Mouse (Mus musculus) liver, postnatal 0 days (tissue): Measurements from ENCODE around the gene Dgkz. TPM values are rescaled to one million over a fixed set of nuclear protein-coding genes. Genes with fewer than 3 reads are reported as not detected.

Source experiments
- ATAC-seq: fragments of 200-750 bp; cut with Nextera tagmentation; 2 replicates; pipeline ENCODE4 v1.8.0; 2017; ENCODE audit warnings: mild to moderate bottlenecking, moderate library complexity
- DNase-seq: peaks from one replicate; pipeline ENCODE4 v3.0.0-alpha.2; 2016
- H3K27ac ChIP-seq: fragments of 300-500 bp; sonication (generic); 2 replicates; pipeline ENCODE4 v1.5.1; 2014; ENCODE audit warnings: antibody characterized with exemption, moderate library complexity, mild to moderate bottlenecking, low read depth
- H3K27me3 ChIP-seq: fragments of 300-500 bp; sonication (generic); 2 replicates; pipeline ENCODE4 v1.6.1; 2014; ENCODE audit warnings: low read length, control low read depth, mixed read lengths; ENCODE audit not compliant: insufficient read depth
- H3K36me3 ChIP-seq: fragments of 300-500 bp; sonication (generic); replicated peaks from 2 replicates; pipeline ENCODE4 v1.6.1; 2014; ENCODE audit warnings: mild to moderate bottlenecking, control low read depth, low read length, moderate library complexity, mixed read lengths; ENCODE audit not compliant: insufficient read depth
- H3K4me1 ChIP-seq: fragments of 300-500 bp; sonication (generic); 2 replicates; pipeline ENCODE4 v1.6.1; 2014; ENCODE audit warnings: antibody characterized with exemption, mild to moderate bottlenecking, control low read depth; ENCODE audit not compliant: insufficient read depth
- H3K4me2 ChIP-seq: fragments of 300-500 bp; sonication (generic); 2 replicates; pipeline ENCODE4 v1.6.1; 2014; ENCODE audit warnings: low read depth, mild to moderate bottlenecking, low read length, moderate library complexity, mixed read lengths
- H3K4me3 ChIP-seq: fragments of 300-500 bp; sonication (generic); 2 replicates; pipeline ENCODE4 v1.5.1; 2014; ENCODE audit warnings: low read depth, low read length
- H3K9ac ChIP-seq: fragments of 300-500 bp; sonication (generic); replicated peaks from 2 replicates; pipeline ENCODE4 v1.6.1; 2014; ENCODE audit warnings: mild to moderate bottlenecking, moderate library complexity
- H3K9me3 ChIP-seq: fragments of 300-500 bp; sonication (generic); 2 replicates; pipeline ENCODE4 v1.6.1; 2016; ENCODE audit warnings: mild to moderate bottlenecking, control low read depth, low read length, mixed read lengths
- CTCF ChIP-seq: sonication (generic); IDR thresholded peaks from 2 replicates; pipeline ENCODE4 v1.5.1; 2016; ENCODE audit warnings: antibody characterized with exemption, low read depth
- EP300 ChIP-seq: IDR thresholded peaks from 2 replicates; pipeline ENCODE4 v1.6.1; 2016; ENCODE audit warnings: antibody characterized with exemption, low read depth, mild to moderate bottlenecking
- WGBS: fragments of 180-500 bp; shearing (Covaris S2); extraction: QIAGEN DNeasy Blood & Tissue Kit; methylation state at CpG from one replicate; pipeline ENCODE4 v1.1.7; 2014; ENCODE audit not compliant: insufficient replicate concordance; 5-methylcytosine and 5-hydroxymethylcytosine counted together
- polyA plus RNA-seq: library from polyadenylated mRNA; unstranded; fragments of >200 nt; fragmentation: Nextera tagmentation; extraction: Ambion mirVana; gene quantifications from 2 replicates; pipeline ENCODE4 v1.2.1, GENCODE M21; 2015

Gene Dgkz
- polyA plus RNA-seq, 1 experiment from 2014 or later = 15.9 TPM

DNA sequence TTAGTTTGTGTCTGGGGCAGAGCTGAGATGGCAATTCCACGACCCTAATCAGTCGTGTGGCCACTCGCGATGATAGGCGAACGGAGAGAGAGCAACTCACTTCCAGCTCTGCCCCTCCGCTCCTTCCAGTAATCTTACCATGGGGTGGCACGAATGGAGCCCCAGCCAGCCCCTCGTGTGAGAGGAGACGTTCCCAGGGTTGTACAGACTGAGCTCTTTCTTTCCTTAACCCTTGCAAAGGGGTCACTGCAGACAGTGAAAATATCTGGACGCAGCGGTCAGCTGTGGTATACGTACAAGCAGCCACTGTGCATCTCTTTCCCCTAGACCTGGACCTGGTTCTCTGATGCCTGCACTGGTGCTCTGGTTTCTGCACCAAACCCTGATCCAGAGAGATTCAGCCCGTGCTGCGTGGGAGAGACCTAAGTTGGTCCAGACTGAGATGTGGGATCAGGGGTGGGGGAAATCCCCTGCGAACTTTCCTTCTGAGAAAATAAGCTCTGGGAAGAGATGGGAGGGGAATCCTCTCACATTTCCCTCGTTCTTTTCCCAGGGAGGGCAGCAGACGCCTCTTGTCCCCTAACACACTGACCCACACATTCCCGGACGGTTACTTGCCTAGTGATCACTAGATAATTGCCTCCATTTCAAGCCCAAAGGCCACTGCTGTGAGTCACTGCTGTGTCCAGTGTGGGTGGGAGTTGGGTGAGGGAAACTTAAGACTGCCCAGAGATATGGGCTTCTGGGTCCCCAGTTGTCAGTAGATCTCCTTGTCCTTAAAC, 33.1 kb upstream of the Dgkz start:
- peak overlapping the region; percentile 86 for H3K4me2 ChIP-seq
- H3K4me1 ChIP-seq = peaks cover 23% of the 10 kb centered on the region
- TF ChIP-seq CTCF (no peak), EP300 (no peak; the same call in 1 of the 2 replicates)
- ATAC-seq = peak; percentile 26
- WGBS = 7% methylated on average over 20 of the region's 20 CpGs
- no peak for DNase-seq
- peak overlapping the region; percentile 47 for H3K9ac ChIP-seq
- H3K36me3 ChIP-seq = no peaks in the 10 kb centered on the region
- peak overlapping the region; percentile 61 for H3K27ac ChIP-seq
- peaks cover 7% of the 10 kb centered on the region; the same call in 1 of the 2 replicates for H3K27me3 ChIP-seq
- peak overlapping the region; percentile 49 for H3K4me3 ChIP-seq
- no peaks in the 10 kb centered on the region for H3K9me3 ChIP-seq

GRCm38 (mm10) chr2:92007933-92008622, 32.4 kb upstream of the Dgkz start:
- Histone ChIP-seq H3K4me1 (peaks cover 23% of the 10 kb centered on the region), H3K9ac (peak overlapping the region; percentile 47), H3K27me3 (peaks cover 7% of the 10 kb centered on the region; the same call in 1 of the 2 replicates), H3K4me2 (peak overlapping the region; percentile 86), H3K36me3 (no peaks in the 10 kb centered on the region), H3K4me3 (peak overlapping the region; percentile 49), H3K9me3 (no peaks in the 10 kb centered on the region), H3K27ac (peak overlapping the region; percentile 61)
- TF ChIP-seq EP300 (peak; percentile 20; the same call in 1 of the 2 replicates), CTCF (no peak)
- peak; percentile 99 for ATAC-seq
- DNase-seq = peak; percentile 94
- under 1% methylated on average over 34 of the region's 34 CpGs for WGBS

- 3% methylated on average over 28 of the region's 28 CpGs for WGBS
- ATAC-seq = no peak
These were observed 31.6 kb upstream of the Dgkz start for GRCm38 (mm10) chr2:92006983-92007921.

GRCm38 (mm10) chr2:92006491-92006890, 30.8 kb upstream of the Dgkz start:
- Histone ChIP-seq H3K27me3 (peaks cover 7% of the 10 kb centered on the region; the same call in 1 of the 2 replicates), H3K9ac (no peak overlapping the region), H3K4me1 (peaks cover 23% of the 10 kb centered on the region), H3K4me2 (no peak overlapping the region), H3K9me3 (no peaks in the 10 kb centered on the region), H3K27ac (no peak overlapping the region), H3K36me3 (no peaks in the 10 kb centered on the region), H3K4me3 (no peak overlapping the region)
- ATAC-seq = no peak
- WGBS = 49% methylated on average over 6 of the region's 6 CpGs
- no peak for DNase-seq
- no peak for TF ChIP-seq CTCF
- TF ChIP-seq EP300 = no peak

More at GRCm38 (mm10) chr2:92006983-92007921, 31.6 kb upstream of the Dgkz start:
- Histone ChIP-seq H3K9ac (peak overlapping the region; percentile 39; the same call in 1 of the 2 replicates), H3K27ac (peak overlapping the region; percentile 31; the same call in 1 of the 2 replicates), H3K4me3 (peak overlapping the region; percentile 49), H3K9me3 (no peaks in the 10 kb centered on the region), H3K4me2 (peak overlapping the region; percentile 86), H3K27me3 (peaks cover 7% of the 10 kb centered on the region; the same call in 1 of the 2 replicates), H3K4me1 (peaks cover 23% of the 10 kb centered on the region), H3K36me3 (no peaks in the 10 kb centered on the region)
- TF ChIP-seq CTCF (peak; percentile 57), EP300 (no peak)
- peak; percentile 56 for DNase-seq

DNA sequence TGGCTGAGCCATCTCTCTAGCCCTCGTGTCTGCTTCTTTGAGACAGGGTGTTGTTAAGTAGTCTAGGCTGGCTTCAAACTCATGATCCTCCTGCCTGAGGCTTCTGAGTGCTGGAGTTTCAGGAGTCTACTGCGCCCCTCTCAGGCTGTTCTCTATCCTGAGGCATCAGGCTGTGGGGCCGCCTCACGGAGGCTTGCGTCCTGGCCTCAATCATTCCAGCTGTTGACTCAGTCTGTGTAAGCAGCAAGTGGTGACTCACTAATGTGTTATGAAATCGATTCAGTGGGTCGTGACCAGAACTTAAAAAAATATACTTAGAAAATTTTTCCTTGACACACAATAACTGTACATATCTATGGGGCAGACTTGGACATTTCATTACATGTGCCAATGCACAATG, 29.0 kb upstream of the Dgkz start:
- Histone ChIP-seq H3K4me2 (no peak overlapping the region), H3K9ac (no peak overlapping the region), H3K4me1 (peaks cover 23% of the 10 kb centered on the region), H3K27me3 (peaks cover 7% of the 10 kb centered on the region; the same call in 1 of the 2 replicates), H3K4me3 (no peak overlapping the region), H3K36me3 (no peaks in the 10 kb centered on the region), H3K9me3 (no peaks in the 10 kb centered on the region), H3K27ac (no peak overlapping the region)
- DNase-seq = no peak
- WGBS = 49% methylated on average over 7 of the region's 7 CpGs
- no peak for ATAC-seq
- TF ChIP-seq EP300 (no peak), CTCF (no peak)
